Mouse (Mus musculus): Measurements from ENCODE around the gene Ppp1r13l.

Gene Ppp1r13l

DNA sequence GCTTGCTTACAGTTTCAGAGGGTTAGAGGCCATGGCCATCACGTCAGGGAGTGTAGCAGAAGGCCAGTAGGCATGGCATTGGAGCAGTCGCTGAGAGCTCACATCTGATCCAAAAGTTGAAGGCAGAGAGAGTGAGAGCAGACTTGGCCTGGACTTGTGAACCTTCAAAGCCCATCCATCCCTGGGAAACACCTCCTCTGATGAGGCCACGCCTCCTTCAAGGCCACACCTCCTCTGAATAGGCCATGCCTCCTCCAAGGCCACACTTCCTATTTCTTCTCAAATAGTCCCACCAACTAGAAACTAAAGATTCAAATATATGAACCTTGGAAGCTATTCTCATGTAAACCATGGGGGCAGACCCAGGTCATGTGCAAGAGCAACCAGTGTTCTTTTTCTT lies 24.0 kb upstream of the Ppp1r13l start:
- intact Hi-C loops (cut with DNase I), result no loop called here

DNA sequence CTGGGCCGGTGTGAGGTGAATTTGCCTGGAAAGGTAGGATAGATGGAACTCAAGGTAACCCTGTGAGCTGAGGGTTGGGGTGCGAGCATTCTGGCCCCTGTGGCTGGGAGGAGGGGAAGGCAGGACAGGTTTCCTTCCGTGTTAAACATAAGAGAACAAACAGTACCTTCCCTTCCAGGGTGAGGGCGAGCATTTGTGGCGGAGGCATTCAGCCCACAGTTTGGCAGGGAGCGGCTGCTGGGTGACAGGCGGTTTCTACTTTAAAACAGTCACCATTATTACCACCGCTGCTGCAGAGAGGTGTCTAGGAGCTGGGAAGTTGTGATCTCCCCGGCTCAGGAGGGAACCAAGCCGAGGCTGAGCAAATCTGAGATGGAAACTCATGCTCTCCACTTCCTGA lies 22.4 kb upstream of the Ppp1r13l start:
- intact Hi-C loops (cut with DNase I), result no loop called here

DNA sequence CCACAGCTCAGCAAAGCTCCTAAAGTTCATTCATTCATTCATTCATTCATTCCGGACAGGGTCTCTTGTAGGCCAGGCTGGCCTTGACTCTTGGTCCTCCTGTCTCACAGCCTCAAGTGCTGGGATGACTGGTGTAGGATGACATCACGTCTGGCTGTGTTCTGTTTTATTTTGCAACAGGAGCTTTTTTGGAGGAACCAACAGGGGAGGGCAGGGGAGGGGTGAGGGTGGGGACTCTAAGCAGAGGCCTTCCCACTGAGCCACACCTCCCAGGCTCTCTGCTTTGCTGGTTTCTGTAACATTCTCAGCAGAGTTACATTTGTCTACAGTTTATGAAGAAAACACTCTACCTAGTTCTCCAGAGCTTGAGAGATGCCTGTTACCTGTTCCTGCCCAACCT lies 21.5 kb upstream of the Ppp1r13l start:
- intact Hi-C loops (cut with DNase I), result no loop called here

DNA sequence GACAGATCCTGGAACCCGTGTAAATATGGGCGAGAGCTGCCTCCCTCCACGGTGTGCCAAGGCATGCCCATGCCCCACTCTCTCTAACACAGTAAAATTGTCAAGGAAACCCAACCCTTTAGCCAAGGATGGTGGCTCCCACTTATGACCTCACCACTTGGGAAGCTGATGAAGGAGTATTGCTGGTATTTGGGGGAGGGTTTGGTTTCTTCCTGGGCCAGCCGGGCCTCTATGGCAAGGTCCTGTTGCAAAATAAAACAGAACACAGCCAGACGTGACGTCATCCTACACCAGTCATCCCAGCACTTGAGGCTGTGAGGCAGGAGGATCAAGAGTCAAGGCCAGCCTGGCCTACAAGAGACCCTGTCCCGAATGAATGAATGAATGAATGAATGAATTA lies 21.0 kb upstream of the Ppp1r13l start:
- intact Hi-C loops (cut with DNase I), result no loop called here

DNA sequence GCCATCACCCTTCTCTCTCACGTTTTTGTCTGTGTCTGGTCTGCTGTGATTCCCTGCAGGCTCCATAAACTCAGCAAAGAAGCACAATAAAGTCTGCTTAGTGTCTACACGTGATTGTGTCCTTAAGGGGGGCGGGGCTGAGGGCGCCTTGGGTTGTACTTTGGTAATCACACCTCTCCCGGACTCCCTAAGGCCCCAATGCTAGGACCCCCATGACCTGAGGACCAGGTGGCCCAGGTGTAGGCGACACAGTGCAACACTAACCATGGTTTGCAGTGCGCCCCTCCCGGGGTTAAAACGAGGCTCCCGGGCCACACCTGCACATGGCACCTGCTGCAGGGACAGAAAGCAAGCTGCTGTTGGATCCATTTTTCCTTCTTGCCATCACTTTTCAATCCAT lies 18.3 kb upstream of the Ppp1r13l start:
- intact Hi-C loops (cut with DNase I), result loop anchor here (10.0 kb wide), 1 partner anchor 106 kb away; no protein-coding TSS in a partner anchor

DNA sequence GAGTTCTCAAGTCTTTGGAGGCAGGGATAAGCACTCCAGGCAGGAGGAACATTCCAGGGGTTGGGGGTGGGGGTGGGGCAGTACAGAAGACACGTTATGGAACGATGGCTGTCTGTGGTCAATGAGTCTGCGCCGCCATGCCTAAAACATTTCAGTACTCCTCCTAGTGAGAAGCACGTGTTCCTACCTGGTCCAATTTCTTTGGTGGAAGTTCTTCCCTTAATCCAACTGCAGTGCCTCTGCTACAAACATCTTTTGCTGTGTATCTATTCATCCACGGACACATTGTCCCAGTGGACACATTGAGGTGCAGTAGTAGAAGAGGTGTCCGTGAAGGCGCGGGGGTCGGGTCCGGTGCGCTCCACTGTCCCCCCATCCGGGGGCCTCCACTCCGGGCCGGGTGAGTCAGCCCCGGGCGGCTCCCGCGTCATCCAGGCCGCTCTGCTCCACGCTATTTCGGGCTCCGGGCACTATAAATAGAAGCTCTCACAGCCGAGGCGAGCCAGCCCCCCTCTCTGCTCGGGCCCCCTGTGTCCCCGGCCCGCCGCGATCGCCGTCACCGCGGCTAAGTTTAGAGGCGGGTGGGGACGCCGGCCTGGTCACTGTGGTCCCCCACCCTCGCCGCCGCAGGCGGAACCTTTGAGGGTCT lies 17.7 kb upstream of the Ppp1r13l start:
- intact Hi-C loops (cut with DNase I), result loop anchor here (1.0 to 10.0 kb wide), 2 partner anchors 42 to 107 kb away; no protein-coding TSS in a partner anchor

DNA sequence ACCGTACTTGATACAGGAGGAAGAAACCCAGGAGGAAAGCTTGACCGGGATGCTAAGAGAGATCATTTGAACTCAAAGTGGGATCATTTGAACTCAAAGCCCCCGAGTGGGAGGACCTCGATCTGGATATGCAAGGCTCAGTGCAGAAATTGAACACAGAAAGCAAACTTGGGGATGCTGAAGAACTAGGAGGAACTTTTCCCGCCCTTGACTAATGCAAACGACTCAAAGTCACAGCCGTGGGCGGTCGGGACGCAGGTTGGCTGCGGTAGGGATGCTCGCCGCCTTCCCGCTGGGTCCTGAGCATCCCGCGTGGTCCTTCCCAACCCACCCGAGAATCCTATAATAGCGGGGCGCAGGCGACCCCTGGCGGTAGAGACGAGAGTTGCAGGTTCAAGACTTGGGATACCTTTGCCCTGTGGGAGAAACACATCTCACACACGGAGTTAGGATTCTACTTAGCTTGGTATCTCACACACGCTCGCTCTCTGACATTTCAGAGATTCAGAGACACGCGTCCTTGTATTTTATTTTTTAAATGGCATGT lies 17.0 kb upstream of the Ppp1r13l start:
- intact Hi-C loops (cut with DNase I), result loop anchor here (1.0 to 10.0 kb wide), 2 partner anchors 42 to 108 kb away; no protein-coding TSS in a partner anchor

DNA sequence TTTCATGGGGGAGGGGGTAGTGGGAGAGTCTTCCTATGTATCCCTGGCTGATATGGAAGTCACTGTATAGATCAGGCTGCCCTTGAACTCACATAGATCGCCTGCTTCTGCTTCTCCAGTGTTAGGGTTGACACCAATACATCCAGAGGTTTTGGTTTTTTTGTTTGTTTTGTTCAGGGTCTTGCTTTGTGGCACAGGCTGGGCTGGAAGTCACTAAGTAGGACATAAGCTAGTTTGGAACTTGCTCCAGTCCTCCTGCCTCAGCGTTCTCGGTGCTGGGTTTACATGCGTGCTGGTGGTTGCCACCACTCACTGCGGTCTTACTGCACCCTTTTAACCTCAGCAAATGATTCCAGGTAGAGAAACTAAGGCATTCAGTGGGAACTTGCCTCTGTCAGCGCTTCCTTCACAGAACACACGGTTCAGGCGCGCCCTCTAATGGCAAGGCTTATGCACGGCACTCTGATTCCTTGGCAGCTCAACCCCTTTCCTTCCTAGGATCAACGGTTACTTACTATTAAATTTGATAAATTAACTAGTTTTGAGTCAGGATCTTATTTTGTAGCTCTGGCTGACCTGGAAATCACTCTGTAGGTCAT lies 16.2 kb upstream of the Ppp1r13l start:
- intact Hi-C loops (cut with DNase I), result loop anchor here (10.0 kb wide), 1 partner anchor 109 kb away; no protein-coding TSS in a partner anchor

DNA sequence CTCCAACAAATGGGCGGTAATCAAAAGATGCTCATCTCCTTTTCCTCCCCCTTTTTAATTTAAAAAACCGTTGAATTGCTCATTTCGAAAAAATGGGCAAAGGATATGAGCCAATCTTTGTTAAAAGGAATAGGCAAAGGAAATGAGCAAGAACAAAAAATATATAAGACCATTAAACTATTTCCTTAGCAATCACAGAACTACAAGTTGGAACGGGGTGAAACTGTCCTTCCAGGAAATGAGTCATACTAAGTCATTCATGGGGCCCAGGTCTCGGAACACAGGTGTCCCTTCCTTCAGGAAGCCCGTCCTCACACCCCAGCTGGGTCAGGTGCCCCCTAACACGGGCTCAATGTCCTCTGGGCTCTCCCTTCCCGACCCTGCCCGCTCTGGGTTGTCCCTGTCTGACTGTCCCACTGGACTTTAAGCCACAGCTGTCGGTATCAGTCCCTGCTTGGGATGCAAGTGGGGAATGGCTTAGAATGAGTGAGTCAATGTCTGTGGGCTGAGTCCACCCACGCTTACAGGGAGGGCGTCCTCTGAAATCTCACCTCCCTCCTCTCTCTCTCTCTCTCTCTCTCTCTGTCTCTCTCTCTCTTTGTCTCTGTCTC lies 15.2 kb upstream of the Ppp1r13l start, which contains the start of gene Ercc1:
Gene Ercc1, plus strand, starts transcription at position 542 of the 611 bp plus-strand sequence.
- intact Hi-C loops (cut with DNase I), result loop anchor here (10.0 kb wide), 1 partner anchor 110 kb away; no protein-coding TSS in a partner anchor

DNA sequence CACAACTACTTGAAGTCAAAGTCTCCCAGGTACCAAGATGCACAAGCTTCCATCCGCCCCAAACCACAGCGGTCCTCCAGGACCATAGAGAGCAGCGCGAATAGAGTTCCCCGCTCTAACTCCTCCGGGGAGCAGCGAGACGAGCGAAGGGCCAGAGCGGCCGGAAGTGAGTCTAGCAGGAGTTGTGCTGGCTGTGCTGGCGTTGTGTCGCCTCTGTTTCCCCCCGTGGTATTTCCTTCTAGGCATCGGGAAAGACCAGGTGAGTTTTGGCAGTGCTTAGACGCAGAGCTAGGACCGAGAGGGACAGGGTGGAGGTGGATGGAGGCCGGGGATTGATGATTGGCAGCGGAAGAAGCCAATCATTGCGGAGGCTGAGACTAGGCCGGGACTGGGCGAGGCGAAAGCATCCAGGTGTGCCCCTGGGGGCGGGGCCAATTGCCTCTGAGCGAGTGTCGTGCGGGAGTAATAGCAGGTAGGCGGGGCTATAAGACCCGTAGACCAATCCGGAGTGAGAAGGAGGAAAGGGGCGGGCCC lies 14.5 kb upstream of the Ppp1r13l start:
- intact Hi-C loops (cut with DNase I), result loop anchor here (10.0 kb wide), 1 partner anchor 110 kb away; no protein-coding TSS in a partner anchor

DNA sequence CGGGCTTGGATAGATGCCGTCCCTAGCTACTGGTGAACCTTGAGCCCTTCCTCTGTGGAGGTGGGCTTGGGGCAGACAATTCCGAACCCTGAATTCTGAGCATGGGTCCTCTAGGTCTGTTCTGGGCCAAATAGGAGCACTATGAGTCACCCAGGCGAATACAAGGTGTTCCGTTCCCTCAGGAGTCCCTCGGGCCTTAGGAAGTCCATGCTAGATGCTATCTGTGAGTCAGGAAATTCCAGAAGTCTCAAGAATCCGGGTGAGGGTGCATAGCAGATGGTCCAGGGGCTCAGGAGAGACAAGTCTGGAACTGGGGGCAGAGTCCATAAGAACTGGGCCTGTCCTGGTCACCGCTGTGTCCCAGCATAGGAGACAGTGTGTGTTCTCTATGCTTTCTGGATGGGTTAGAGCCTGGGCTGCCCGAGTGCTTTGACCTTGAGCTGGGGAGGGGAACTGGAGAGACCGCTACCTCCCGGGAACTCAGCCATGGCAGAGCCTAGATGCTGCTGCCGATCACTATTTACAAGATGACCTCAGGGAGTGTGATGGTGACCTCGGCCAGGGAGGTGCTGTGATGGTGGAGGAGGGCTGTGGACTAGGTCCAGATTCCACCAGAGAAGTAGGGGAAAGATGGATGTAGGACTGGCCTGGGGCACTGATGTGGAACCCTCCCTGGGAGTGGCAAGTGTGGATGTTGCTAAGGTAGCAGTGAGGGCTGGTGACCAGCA lies 10.2 kb upstream of the Ppp1r13l start:
- intact Hi-C loops (cut with DNase I), result loop anchor here (10.0 kb wide), 1 partner anchor 115 kb away; no protein-coding TSS in a partner anchor

DNA sequence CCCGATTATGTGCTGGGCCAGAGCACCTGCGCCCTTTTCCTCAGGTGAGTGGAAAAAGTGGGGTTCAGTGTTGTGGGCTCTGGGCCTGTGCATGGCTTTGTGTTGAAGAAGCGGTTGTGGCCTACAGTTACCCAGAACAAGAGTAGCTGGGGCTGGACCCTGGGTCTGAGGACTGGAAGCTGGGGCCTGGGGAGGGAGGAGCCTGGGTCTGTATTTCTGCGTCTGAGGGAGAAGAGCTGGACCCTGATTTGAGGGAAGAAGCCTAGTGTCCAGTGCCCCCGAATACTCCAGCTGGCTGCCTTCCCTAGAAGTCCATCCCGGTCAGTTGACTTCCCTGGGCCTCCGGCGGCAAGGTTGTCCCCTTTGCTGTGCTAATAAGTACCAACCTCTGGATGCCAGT lies 9.3 kb upstream of the Ppp1r13l start:
- intact Hi-C loops (cut with DNase I), result no loop called here

DNA sequence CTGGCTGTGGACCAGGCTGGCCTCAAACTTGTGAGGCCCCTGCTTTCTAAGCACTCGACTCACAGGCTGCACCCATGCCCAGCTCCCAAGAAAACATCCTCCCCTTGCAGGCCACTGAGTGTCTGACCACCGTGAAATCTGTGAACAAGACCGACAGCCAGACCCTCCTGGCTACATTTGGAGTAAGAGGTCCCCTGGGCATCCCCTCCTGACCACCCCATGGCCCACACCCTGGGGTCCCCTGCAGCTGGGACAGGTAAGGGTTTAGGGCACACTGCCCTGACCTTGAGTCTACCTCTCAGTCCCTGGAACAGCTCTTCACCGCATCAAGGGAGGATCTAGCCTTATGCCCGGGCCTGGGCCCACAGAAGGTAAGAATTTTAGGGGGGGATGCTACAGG lies 4.6 kb upstream of the Ppp1r13l start:
- intact Hi-C loops (cut with DNase I), result no loop called here

DNA sequence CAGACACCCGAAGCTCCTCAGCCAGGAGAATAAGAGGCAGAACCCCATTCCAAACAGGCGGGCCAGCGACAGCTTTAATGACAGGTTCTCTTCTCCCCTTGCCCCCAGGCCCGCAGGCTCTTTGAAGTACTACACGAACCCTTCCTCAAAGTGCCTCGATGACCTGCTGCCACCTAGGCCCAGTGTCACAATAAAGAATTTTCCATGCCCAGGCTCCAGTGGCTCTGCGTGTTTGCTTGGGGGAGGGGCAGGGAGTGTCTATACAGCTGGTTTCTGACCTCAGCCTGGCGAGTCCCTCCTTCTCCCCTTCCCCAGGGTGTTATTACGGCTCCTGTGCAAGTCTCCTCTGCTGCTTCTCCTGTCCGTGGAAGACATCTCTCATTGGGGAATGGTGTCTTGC lies 3.2 kb upstream of the Ppp1r13l start:
- intact Hi-C loops (cut with DNase I), result no loop called here

DNA sequence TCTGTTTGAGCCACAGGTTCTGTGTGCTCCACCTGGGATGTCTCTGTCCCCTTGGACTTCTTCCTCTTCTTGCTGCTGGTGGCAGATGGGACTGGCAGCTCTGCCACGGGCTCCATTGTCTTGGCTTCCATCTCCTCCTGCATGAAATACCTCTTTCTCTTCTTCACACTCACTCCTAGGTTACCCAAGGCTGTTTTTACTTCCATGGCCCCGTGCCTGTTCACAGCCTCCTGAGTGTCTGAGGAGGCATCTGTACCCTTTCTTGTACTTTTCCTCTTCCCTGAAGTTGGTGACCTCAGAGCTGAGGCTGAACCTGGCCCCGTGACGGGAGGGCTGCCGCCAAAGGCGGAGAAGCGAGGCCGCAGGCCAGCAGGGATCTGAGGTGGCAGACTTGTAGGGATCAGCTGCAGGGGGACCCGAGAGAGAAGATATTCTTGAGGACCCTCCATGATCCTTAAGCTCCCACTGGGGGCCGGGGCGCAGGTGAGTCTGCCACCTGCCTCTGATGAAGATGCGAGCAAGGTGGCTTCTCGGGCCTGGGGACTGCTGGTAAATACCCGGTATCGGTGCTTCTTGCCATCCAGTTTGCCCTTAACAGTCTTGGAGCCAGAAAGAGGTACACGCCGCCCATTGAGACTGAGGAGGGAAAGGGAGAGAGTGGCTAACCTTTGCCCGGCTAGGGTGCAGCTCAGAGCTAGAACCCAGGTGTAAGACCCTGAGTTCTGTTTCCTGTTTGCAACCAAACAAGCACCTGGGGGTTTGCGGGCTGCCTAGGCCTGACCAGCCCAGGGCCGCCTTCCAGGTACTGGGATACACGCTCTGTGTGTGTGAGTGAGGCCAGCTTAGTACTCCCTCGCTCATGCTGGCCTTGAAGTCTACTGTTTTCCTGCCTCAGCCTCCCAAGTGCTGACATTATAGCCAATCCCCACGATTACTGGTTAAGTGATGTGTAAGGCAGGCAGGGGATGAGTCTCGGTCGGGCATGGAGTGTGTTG lies 1.9 kb upstream of the Ppp1r13l start:
- intact Hi-C loops (cut with DNase I), result no loop called here

DNA sequence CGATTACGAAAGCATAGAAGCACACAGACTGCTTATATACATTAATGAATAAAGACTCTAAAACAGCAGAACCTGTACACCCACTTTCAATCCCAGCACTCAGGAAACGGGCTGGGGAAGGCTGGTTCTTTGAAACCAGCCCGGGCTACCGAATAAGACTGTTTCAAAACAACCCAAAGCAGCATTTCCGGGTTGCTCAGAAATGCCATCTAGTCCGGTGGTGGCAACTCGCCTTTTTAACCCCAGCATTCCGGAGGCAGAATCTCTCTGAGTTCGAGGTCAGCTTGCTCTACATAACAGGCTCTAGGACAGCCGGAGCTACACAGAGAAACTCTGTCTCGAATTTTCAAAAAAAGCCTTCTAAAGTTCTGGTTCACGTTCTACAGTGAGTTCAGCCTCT lies 915 bp upstream of the Ppp1r13l start:
- intact Hi-C loops (cut with DNase I), result no loop called here

DNA sequence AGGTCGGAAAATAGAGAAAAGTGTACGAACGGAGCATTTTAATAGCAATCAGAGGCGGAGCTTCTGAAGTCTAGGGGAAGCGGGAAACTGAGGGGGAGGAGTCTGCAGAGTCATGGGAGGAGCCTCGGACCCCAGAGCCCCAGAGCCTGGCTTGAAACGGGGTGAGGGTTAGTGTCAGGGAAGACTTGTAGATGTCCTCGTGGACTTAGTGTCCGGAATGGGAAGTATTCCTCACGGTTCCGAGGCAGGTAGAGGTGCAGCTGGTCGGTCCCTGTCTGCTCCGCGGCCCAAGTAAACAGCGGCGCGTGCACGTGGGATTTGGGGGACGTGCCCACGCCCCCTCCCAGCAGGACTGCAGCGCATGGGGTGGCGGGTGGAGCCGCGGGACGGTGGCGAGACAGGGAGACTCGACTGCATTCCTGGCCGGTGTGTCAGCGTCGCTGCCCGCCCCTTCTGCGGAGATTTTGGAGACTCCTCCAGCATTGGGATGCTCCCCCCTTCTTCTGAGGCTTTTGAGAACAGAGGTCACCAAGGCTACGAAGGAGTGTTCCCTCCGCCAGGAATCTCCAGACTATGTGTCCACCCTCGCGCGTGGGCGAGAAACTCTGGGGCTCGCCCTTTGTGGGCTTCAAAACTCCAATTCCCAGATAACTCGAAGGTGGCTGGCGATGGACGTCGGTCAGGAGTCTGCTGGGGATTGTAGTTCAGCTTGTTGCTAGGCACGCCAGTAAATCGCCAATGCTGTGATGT lies 518 bp downstream of the Ppp1r13l start:
- intact Hi-C loops (cut with DNase I), result no loop called here

DNA sequence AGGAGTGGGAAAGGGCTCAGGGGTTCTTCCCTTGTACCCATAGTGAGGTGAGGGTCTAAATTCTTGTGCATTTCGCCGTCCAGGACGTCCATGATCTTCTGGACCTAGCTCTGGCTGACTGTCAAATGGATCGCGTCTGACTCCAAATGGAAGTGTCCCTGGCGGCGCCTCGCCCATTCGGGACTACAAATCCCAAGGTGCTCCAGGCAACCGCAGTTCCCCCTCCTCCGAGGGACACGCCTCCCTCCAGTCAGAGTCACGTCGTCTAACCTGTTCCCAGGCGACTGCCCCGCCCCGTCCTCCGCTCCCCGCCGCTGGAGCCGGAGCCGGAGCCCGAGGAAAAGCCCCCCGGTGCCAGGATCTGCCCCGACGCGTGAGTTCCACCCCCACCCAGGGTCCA lies 1.4 kb downstream of the Ppp1r13l start:
- intact Hi-C loops (cut with DNase I), result no loop called here

DNA sequence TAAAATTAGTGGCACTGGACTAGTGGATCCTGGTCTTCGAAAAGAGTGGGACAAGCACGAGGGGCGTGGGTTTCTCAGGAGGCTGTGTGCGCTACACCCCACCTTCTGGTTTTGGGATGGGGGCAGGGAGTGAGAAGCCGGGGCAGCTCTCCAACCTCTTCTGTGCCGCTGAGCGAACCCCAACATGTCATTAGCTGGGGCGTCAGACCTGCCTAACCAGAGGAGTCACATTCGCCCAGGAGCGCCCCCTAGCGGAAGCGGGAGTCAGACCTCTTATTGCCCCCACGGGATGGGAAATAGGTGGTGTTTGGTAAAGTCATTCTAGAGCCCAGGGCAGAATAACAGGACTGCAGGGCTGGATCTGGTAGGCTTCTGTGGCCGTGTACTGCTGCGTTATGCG lies 2.2 kb downstream of the Ppp1r13l start:
- intact Hi-C loops (cut with DNase I), result no loop called here
